Comparison of ENCODE assay signal across 16 mouse cellular contexts in genomic region chr12:89073167-89073743, GRCm38 (mm10).
"Had no signal": no experiment of that assay in that cellular context is flagged by ENCODE, and none has a peak within 500 bp of the region (broad histone marks: within the 10 kb centered on the region; RNA-seq: fewer than 3 reads in every experiment).

No protein-coding gene starts in this region.

- ATAC-seq: intestine, postnatal 0 days; midbrain, embryonic 13.5 days had no signal

- H3K27ac ChIP-seq: kidney, postnatal 0 days; layer of hippocampus, adult 2 months; liver, embryonic 13.5 days; midbrain, embryonic 13.5 days; stomach, embryonic 15.5 days had no signal

- H3K36me3 ChIP-seq: liver, embryonic 13.5 days; midbrain, embryonic 13.5 days; stomach, embryonic 15.5 days had no signal

- H3K27me3 ChIP-seq: liver, embryonic 13.5 days; midbrain, embryonic 13.5 days; stomach, embryonic 15.5 days had no signal

- H3K9me3 ChIP-seq: liver, embryonic 13.5 days; midbrain, embryonic 13.5 days; stomach, embryonic 15.5 days had no signal

- DNase-seq: kidney, adult 2 months; kidney, postnatal 25 days; layer of hippocampus, adult 9-11 months; liver, embryonic 13.5 days; lung, adult 2 months; lung, postnatal 14 days; lung, postnatal 4 days; right cerebral cortex, adult 18-20 months; right cerebral cortex, postnatal 14 days; right cerebral cortex, postnatal 4 days; thymus, postnatal 25 days had no signal

- H3K4me3 ChIP-seq: layer of hippocampus, adult 2 months; liver, embryonic 13.5 days; midbrain, embryonic 13.5 days; stomach, embryonic 15.5 days had no signal

- H3K4me2 ChIP-seq: liver, embryonic 13.5 days; midbrain, embryonic 13.5 days; stomach, embryonic 15.5 days had no signal

- H3K4me1 ChIP-seq: liver, embryonic 13.5 days; stomach, embryonic 15.5 days had no signal

- H3K9ac ChIP-seq: liver, embryonic 13.5 days; midbrain, embryonic 13.5 days; stomach, embryonic 15.5 days had no signal
